Mouse (Mus musculus): ENCODE measurements at regions not wholly inside any gene's neighbourhood (a gene's known extent, or its start where the extent isn't known, plus 50 kb on each side); places are given as distances from the start of the nearest gene placed in this dataset.

- no peak for DNase-seq (ENCODE audit: low spot score in 2 of 2)
Observed at GRCm38 (mm10) chr10:117435734-117436121, 55.9 kb upstream of the Cpsf6 start.

GRCm38 (mm10) chr10:117434871-117435733, 55.3 kb upstream of the Cpsf6 start:
- peak; percentile 68 to 74 for DNase-seq (ENCODE audit: low spot score in 2 of 2)

GRCm38 (mm10) chr10:117434293-117434842, 54.6 kb upstream of the Cpsf6 start:
- no peak for DNase-seq (ENCODE audit: low spot score in 2 of 2)

- DNase-seq (ENCODE audit: low spot score in 2 of 2), result no peak
Observed at GRCm38 (mm10) chr10:117433547-117434292, 53.9 kb upstream of the Cpsf6 start.

GRCm38 (mm10) chr10:117432871-117433546, 53.2 kb upstream of the Cpsf6 start:
- no peak for DNase-seq (ENCODE audit: low spot score in 2 of 2)

GRCm38 (mm10) chr10:117432415-117432814, 52.6 kb upstream of the Cpsf6 start:
- peak; percentile 20 to 50 for DNase-seq (ENCODE audit: low spot score in 2 of 2)

- no peak for DNase-seq (ENCODE audit: low spot score in 2 of 2)
Observed at GRCm38 (mm10) chr10:117431850-117432249, 52.0 kb upstream of the Cpsf6 start.

- DNase-seq (ENCODE audit: low spot score in 2 of 2), result no peak
Observed at GRCm38 (mm10) chr10:117431086-117431619, 51.3 kb upstream of the Cpsf6 start.

GRCm38 (mm10) chr10:117430224-117430884, 50.5 kb upstream of the Cpsf6 start:
- no peak for DNase-seq (ENCODE audit: low spot score in 2 of 2)

- DNase-seq (ENCODE audit: low spot score in 2 of 2), result no peak
Observed at GRCm38 (mm10) chr10:117429459-117430183, 49.8 kb upstream of the Cpsf6 start.
